Mouse (Mus musculus): ENCODE data around the gene Dlg3.

GRCm38 (mm10) chrX:100800643-100801042 lies 33.1 kb downstream of the Dlg3 start:
- TF ChIP-seq CTCF (IDR thresholded peaks at IDR 0.05; ENCODE audit: extremely low read depth, insufficient read depth, insufficient read length, insufficient replicate concordance), result no peak
- no peak for TF ChIP-seq POLR2A (IDR thresholded peaks at IDR 0.05; ENCODE audit: low read depth, low read length)

Measured in spleen, adult 2 months (tissue).